Mouse (Mus musculus) spleen, adult 2 months (tissue): ENCODE results near the gene 5730596B20Rik.

ENCODE experiments used
- CTCF ChIP-seq: fragments of 200-500 bp; IDR thresholded peaks from 2 replicates; pipeline ENCODE4 v1.5.1; 2011; ENCODE audit warnings: mild to moderate bottlenecking, inconsistent platforms; ENCODE audit not compliant: insufficient read depth, insufficient read length, insufficient replicate concordance; ENCODE audit errors: extremely low read depth
- POLR2A ChIP-seq: fragments of 200-500 bp; IDR thresholded peaks from 2 replicates; pipeline ENCODE4 v1.6.1; 2011; ENCODE audit warnings: low read depth, low read length, inconsistent platforms

DNA sequence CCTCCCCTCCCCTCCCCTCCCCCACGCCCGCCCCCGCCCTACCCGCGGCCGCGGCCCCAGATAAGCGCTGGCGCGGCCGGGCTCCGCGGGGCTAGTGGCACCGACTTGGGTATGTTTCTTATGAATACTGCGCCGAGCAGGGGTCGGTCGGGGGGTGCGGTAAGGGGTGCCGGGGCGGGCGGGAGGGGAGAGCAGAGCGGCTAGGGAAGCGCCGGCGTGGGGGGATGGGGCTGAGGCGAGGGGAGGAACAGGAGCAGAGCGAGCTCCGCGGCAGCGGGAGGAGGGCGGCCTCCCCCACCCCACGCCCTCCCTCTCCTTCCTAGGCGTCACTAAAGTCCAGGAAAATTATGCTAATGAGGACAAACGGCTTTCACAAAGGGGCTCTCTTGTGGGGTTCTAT is 1.4 kb upstream of the 5730596B20Rik start:
- TF ChIP-seq CTCF (no peak), POLR2A (no peak)
